Mouse (Mus musculus) bone marrow, adult 2 months (tissue): ENCODE results near the gene Uba5.

ENCODE experiments used
- CTCF ChIP-seq: fragments of 200-500 bp; IDR thresholded peaks from 2 replicates; pipeline ENCODE4 v1.5.1; 2011; ENCODE audit warnings: low read length, control low read depth; ENCODE audit not compliant: control insufficient read depth, insufficient read depth
- POLR2A ChIP-seq: fragments of 200-500 bp; IDR thresholded peaks from 2 replicates; pipeline ENCODE4 v1.6.1; 2011; ENCODE audit warnings: low read depth, mild to moderate bottlenecking, control low read depth, low read length, borderline replicate concordance; ENCODE audit not compliant: control insufficient read depth

DNA sequence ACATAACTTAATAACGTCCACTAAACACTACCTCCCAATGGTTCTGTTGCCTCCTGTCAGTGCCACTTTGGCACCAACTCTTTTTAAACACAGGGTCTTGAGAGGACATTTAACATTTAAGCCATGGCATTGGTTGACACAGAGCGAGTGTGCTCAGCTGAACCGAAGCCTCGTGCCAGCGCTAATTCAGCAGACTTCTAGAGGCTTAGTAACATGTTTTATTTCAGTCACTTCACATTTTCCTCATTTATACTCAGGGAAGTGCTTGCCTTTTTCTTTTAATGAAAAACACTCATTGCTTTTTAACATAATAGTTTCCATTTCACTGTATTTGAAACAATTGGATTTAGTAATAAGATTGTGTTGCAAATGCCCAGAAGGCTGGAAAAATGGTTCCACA is 46.2 kb upstream of the Uba5 start:
- TF ChIP-seq CTCF (no peak), POLR2A (no peak)
